Comparison of ENCODE assay signal across 14 mouse cellular contexts in the genomic region with DNA sequence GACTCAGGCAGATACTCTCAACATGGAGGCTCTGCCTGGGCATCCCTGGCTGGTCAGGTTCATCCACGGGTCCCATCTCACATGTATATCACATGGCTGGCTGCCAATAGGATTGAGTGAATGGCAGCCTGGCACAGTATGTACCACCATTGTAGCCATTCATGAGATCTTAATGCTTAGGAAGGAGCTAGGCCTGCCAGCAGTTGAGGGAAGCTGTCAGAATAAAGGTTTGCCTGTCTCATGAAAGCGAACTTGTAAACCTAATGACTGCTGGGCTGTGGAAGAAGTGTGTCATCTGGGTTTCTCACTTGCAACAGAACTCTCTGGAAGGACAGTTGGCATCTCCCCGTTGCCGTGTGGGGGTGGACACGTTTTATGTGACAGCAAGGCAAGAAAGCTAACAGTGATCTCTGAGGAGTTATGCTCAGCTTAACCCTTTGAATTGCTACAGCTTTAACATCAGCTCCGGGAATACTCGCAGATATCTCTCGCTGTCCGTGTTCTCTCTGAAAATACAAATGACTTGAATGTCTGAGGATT. TPM values are rescaled to one million over a fixed set of nuclear protein-coding genes. Genes with fewer than 3 reads are reported as not detected.
A peak's percentile ranks its signal among the peaks of the same experiment; 100 is the strongest.
DNase-seq lines count a peak whose midpoint lies in the region; ATAC-seq lines count a peak whose summit lies in the region.
"Had no signal": no experiment of that assay in that cellular context is flagged by ENCODE, and none has a peak within 500 bp of the region (broad histone marks: within the 10 kb centered on the region; RNA-seq: fewer than 3 reads in every experiment).

No protein-coding gene starts in this region.

- 79% methylated on average over 9 of the region's 9 CpGs for WGBS in hindbrain, embryonic 12.5 days
- WGBS in hindbrain, embryonic 14.5 days, result 52% methylated on average over 9 of the region's 9 CpGs
- WGBS in limb, embryonic 15.5 days, result 68% methylated on average over 9 of the region's 9 CpGs
- WGBS in limb, embryonic 10.5 days, result 88% methylated on average over 9 of the region's 9 CpGs

- H3K27me3 ChIP-seq in hindbrain, embryonic 12.5 days, result no peaks in the 10 kb centered on the region
- no peaks in the 10 kb centered on the region for H3K27me3 ChIP-seq in hindbrain, embryonic 14.5 days (ENCODE audit: control insufficient read depth, insufficient read depth, low read length)
- peaks cover 3% of the 10 kb centered on the region; the same call in 1 of the 2 replicates for H3K27me3 ChIP-seq in limb, embryonic 15.5 days
- H3K27me3 ChIP-seq in limb, embryonic 10.5 days (ENCODE audit: low read depth, poor library complexity, severe bottlenecking), result peaks cover 8% of the 10 kb centered on the region
- H3K27me3 ChIP-seq: liver, embryonic 13.5 days; Patski had no signal

- peak overlapping the region; percentile 18; the same call in 1 of the 2 replicates for H3K27ac ChIP-seq in hindbrain, embryonic 12.5 days
- H3K27ac ChIP-seq in hindbrain, embryonic 14.5 days, result no peak overlapping the region
- H3K27ac ChIP-seq in limb, embryonic 15.5 days, result 0 out of 2 replicates have a peak overlapping the region, but pooled peaks have one; percentile 43
- H3K27ac ChIP-seq in limb, embryonic 10.5 days, result no peak overlapping the region
- H3K27ac ChIP-seq: heart, adult 2 months; liver, embryonic 13.5 days; stomach, postnatal 0 days had no signal

- H3K4me1 ChIP-seq in hindbrain, embryonic 12.5 days, result peaks cover 44% of the 10 kb centered on the region
- peaks cover 20% of the 10 kb centered on the region for H3K4me1 ChIP-seq in hindbrain, embryonic 14.5 days (replicated peaks; ENCODE audit: control insufficient read depth, insufficient read depth, low read length)
- H3K4me1 ChIP-seq in limb, embryonic 15.5 days, result peaks cover 14% of the 10 kb centered on the region
- peaks cover 22% of the 10 kb centered on the region for H3K4me1 ChIP-seq in limb, embryonic 10.5 days

- no peak for ATAC-seq in hindbrain, embryonic 12.5 days (ENCODE audit: low FRiP score)
- no peak for ATAC-seq in hindbrain, embryonic 14.5 days (ENCODE audit: low FRiP score)
- no peak for ATAC-seq in limb, embryonic 15.5 days (ENCODE audit: insufficient number of reproducible peaks, low FRiP score, low TSS enrichment, low read depth)
- ATAC-seq: Patski had no signal

- H3K4me3 ChIP-seq in hindbrain, embryonic 12.5 days, result no peak overlapping the region
- H3K4me3 ChIP-seq in hindbrain, embryonic 14.5 days (replicated peaks; ENCODE audit: low read length), result no peak overlapping the region
- no peak overlapping the region for H3K4me3 ChIP-seq in limb, embryonic 15.5 days
- H3K4me3 ChIP-seq in limb, embryonic 10.5 days, result no peak overlapping the region
- H3K4me3 ChIP-seq: heart, adult 2 months; liver, embryonic 13.5 days had no signal

- H3K36me3 ChIP-seq in hindbrain, embryonic 12.5 days, result no peaks in the 10 kb centered on the region
- no peaks in the 10 kb centered on the region for H3K36me3 ChIP-seq in hindbrain, embryonic 14.5 days (replicated peaks; ENCODE audit: control insufficient read depth, insufficient read depth)
- H3K36me3 ChIP-seq in limb, embryonic 15.5 days, result no peaks in the 10 kb centered on the region
- no peaks in the 10 kb centered on the region for H3K36me3 ChIP-seq in limb, embryonic 10.5 days
- H3K36me3 ChIP-seq: liver, embryonic 13.5 days had no signal

- no peak overlapping the region for H3K9ac ChIP-seq in hindbrain, embryonic 12.5 days
- H3K9ac ChIP-seq in hindbrain, embryonic 14.5 days, result no peak overlapping the region
- no peak overlapping the region for H3K9ac ChIP-seq in limb, embryonic 15.5 days
- H3K9ac ChIP-seq: liver, embryonic 13.5 days had no signal

- DNase-seq in hindbrain, embryonic 14.5 days (ENCODE audit: low spot score), result no peak
- no peak for DNase-seq in limb, embryonic 10.5 days (ENCODE audit: low spot score)
- DNase-seq in right cerebral cortex, postnatal 10 days (ENCODE audit: low spot score in 2 of 2), result peak; percentile 50 to 67
- DNase-seq in right cerebral cortex, postnatal 25 days, result no peak
- DNase-seq in thymus, postnatal 10 days (ENCODE audit: low spot score in 2 of 2), result no peak
- DNase-seq: adrenal gland, postnatal 36 days; cerebellum, postnatal 14 days; liver, embryonic 13.5 days; thymus, postnatal 36 days had no signal

- no peak overlapping the region for H3K4me2 ChIP-seq in hindbrain, embryonic 12.5 days (replicated peaks)
- H3K4me2 ChIP-seq in hindbrain, embryonic 14.5 days (replicated peaks), result no peak overlapping the region
- H3K4me2 ChIP-seq in limb, embryonic 15.5 days, result no peak overlapping the region
- H3K4me2 ChIP-seq: liver, embryonic 13.5 days had no signal

- H3K9me3 ChIP-seq in hindbrain, embryonic 12.5 days (replicated peaks), result no peaks in the 10 kb centered on the region
- no peaks in the 10 kb centered on the region for H3K9me3 ChIP-seq in hindbrain, embryonic 14.5 days (ENCODE audit: control insufficient read depth, low read length)
- no peaks in the 10 kb centered on the region for H3K9me3 ChIP-seq in limb, embryonic 15.5 days
- H3K9me3 ChIP-seq in limb, embryonic 10.5 days (replicated peaks), result no peaks in the 10 kb centered on the region
- H3K9me3 ChIP-seq: liver, embryonic 13.5 days had no signal

RNA-seq across cellular contexts. Expression of gene Wars, which starts 59.1 kb away (rescaled TPM):
- 111 and 113 TPM in 2 replicates for polyA plus RNA-seq in hindbrain, embryonic 12.5 days (2016; fragmentation: Nextera tagmentation; extraction: Ambion mirVana)
- 101 and 111 TPM in 2 replicates for polyA plus RNA-seq in hindbrain, embryonic 14.5 days (2014; fragmentation: Nextera tagmentation; extraction: Ambion mirVana)
- polyA plus RNA-seq in limb, embryonic 15.5 days (2015; fragmentation: Nextera tagmentation; extraction: Ambion mirVana), result 61.7 and 63.9 TPM in 2 replicates
- polyA plus RNA-seq in limb, embryonic 10.5 days (2016; fragmentation: Nextera tagmentation; extraction: Ambion mirVana), result 138 and 157 TPM in 2 replicates

RNA-seq across cellular contexts. Expression of gene Wdr25, which starts 59.6 kb away (rescaled TPM):
- polyA plus RNA-seq in hindbrain, embryonic 12.5 days (2016; fragmentation: Nextera tagmentation; extraction: Ambion mirVana), result 8.1 and 9.7 TPM in 2 replicates
- polyA plus RNA-seq in hindbrain, embryonic 14.5 days (2014; fragmentation: Nextera tagmentation; extraction: Ambion mirVana), result 1.8 and 4.0 TPM in 2 replicates
- polyA plus RNA-seq in limb, embryonic 15.5 days (2015; fragmentation: Nextera tagmentation; extraction: Ambion mirVana), result 7.8 and 8.2 TPM in 2 replicates
- 11.8 and 12.3 TPM in 2 replicates for polyA plus RNA-seq in limb, embryonic 10.5 days (2016; fragmentation: Nextera tagmentation; extraction: Ambion mirVana)

Comparison
In these comparisons a context has a peak if more than half of its experiments do, and no peak if none do; other contexts are left out.
1. H3K27ac ChIP-seq: peak in hindbrain, embryonic 12.5 days (single experiment) and limb, embryonic 15.5 days (single experiment); none in hindbrain, embryonic 14.5 days (single experiment) and limb, embryonic 10.5 days (single experiment).
2. DNase-seq: peak in right cerebral cortex, postnatal 10 days (2 of 2); none in hindbrain, embryonic 14.5 days (single experiment), limb, embryonic 10.5 days (single experiment), right cerebral cortex, postnatal 25 days (single experiment) and thymus, postnatal 10 days (0 of 2).